Mouse (Mus musculus): ENCODE results near the gene Hs2st1. TPM values are rescaled to one million over a fixed set of nuclear protein-coding genes. Genes with fewer than 3 reads are reported as not detected.
A peak's percentile ranks its signal among the peaks of the same experiment; 100 is the strongest.

Hs2st1 gene
- polyA plus RNA-seq, 1 experiment from 2014 or later: 6.2 TPM

DNA sequence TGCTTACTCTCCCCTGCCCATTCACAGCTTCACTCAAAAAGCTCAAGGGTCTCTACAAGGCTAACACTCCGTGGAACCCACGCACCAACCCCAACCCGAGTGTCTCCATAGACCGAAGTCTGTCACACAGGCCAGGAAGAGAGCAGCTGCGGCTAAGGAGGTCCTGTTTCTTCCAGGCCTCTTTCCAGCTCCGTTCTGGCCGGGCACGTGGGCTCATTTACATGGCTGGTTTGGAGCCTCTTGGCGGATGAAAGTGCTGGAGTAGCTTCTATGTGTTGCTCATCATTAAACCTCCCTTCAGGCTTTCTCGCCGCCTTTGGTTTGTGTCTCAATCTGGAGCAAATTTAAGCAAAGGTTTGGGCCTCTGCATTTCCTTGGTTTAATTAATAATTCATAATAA lies 164.7 kb downstream of the Hs2st1 start:
- H3K36me3 ChIP-seq (ENCODE audit: control insufficient read depth, insufficient read depth, low read length): no peaks in the 10 kb centered on the region
- no peaks in the 10 kb centered on the region for H3K9me3 ChIP-seq (ENCODE audit: control insufficient read depth, low read length)
- H3K4me3 ChIP-seq (ENCODE audit: low read length): no peak overlapping the region
- no peaks in the 10 kb centered on the region for H3K27me3 ChIP-seq (replicated peaks; ENCODE audit: control insufficient read depth, insufficient read depth, low read length)
- no peak overlapping the region for H3K27ac ChIP-seq (ENCODE audit: low read length)
- no peak overlapping the region for H3K4me2 ChIP-seq (ENCODE audit: low read depth, low read length)
- no peak overlapping the region for H3K9ac ChIP-seq (ENCODE audit: low read depth, low read length)
- 70% methylated on average over 11 of the region's 11 CpGs for WGBS
- H3K4me1 ChIP-seq (ENCODE audit: control insufficient read depth, insufficient read depth, low read length): no peaks in the 10 kb centered on the region
- no peak for ATAC-seq

DNA sequence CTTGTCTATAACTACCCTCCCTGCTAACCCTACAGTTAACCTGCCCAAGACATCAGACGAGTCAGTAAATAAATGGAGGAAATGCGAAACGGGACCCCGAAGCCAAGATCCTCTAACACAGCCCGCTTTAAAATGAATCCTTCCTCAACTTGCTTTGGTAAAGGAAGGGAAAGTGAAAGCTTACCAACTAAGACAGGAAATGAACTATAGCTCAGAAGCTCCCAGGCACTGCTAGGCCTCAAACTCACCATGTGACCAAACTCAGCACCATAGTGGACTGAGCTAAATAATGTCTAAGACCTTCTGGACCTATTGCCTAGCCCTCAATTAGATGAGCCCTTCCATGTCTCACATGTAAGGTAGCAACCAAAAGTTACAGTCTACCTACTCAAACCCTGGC lies 168.7 kb downstream of the Hs2st1 start:
- Histone ChIP-seq H3K27ac (ENCODE audit: low read length) (no peak overlapping the region), H3K4me2 (ENCODE audit: low read depth, low read length) (no peak overlapping the region), H3K9me3 (ENCODE audit: control insufficient read depth, low read length) (no peaks in the 10 kb centered on the region), H3K36me3 (ENCODE audit: control insufficient read depth, insufficient read depth, low read length) (no peaks in the 10 kb centered on the region), H3K4me1 (ENCODE audit: control insufficient read depth, insufficient read depth, low read length) (peaks cover 3% of the 10 kb centered on the region; the same call in 1 of the 2 replicates), H3K4me3 (ENCODE audit: low read length) (no peak overlapping the region), H3K9ac (ENCODE audit: low read depth, low read length) (no peak overlapping the region), H3K27me3 (replicated peaks; ENCODE audit: control insufficient read depth, insufficient read depth, low read length) (no peaks in the 10 kb centered on the region)
- WGBS: 71% methylated on average over 5 of the region's 5 CpGs
- ATAC-seq: no peak

DNA sequence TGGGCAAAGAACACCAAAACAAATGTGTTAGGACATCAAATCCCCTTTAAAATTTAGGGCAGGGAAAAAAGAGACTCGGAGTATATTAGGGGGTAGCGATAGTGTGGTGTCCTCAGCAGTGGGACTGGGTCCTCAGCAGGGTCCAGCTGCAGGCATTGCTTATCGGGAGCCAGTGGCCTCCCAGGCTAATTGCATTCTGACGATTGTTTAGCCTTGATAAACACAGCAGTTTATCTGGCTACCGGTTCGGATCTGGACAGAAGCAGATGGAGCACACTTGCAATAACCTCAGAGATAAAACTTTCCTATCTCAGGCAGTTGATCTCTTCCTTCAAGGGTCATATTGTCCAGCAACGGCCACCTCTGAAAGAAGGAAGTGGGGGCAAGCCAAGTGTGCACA lies 169.1 kb downstream of the Hs2st1 start:
- no peak overlapping the region for H3K27ac ChIP-seq (ENCODE audit: low read length)
- H3K27me3 ChIP-seq (replicated peaks; ENCODE audit: control insufficient read depth, insufficient read depth, low read length): no peaks in the 10 kb centered on the region
- no peaks in the 10 kb centered on the region for H3K9me3 ChIP-seq (ENCODE audit: control insufficient read depth, low read length)
- no peak for ATAC-seq
- no peaks in the 10 kb centered on the region for H3K36me3 ChIP-seq (ENCODE audit: control insufficient read depth, insufficient read depth, low read length)
- no peak overlapping the region for H3K4me3 ChIP-seq (ENCODE audit: low read length)
- WGBS: 32% methylated on average over 7 of the region's 7 CpGs
- H3K9ac ChIP-seq (ENCODE audit: low read depth, low read length): no peak overlapping the region
- peaks cover 3% of the 10 kb centered on the region; the same call in 1 of the 2 replicates for H3K4me1 ChIP-seq (ENCODE audit: control insufficient read depth, insufficient read depth, low read length)
- no peak overlapping the region for H3K4me2 ChIP-seq (ENCODE audit: low read depth, low read length)

GRCm38 (mm10) chr3:144400374-144400773 lies 169.6 kb downstream of the Hs2st1 start:
- no peak for ATAC-seq
- Histone ChIP-seq H3K27ac (ENCODE audit: low read length) (no peak overlapping the region), H3K4me3 (ENCODE audit: low read length) (no peak overlapping the region), H3K36me3 (ENCODE audit: control insufficient read depth, insufficient read depth, low read length) (no peaks in the 10 kb centered on the region), H3K4me2 (ENCODE audit: low read depth, low read length) (no peak overlapping the region), H3K9me3 (ENCODE audit: control insufficient read depth, low read length) (no peaks in the 10 kb centered on the region), H3K9ac (ENCODE audit: low read depth, low read length) (no peak overlapping the region), H3K4me1 (ENCODE audit: control insufficient read depth, insufficient read depth, low read length) (peaks cover 3% of the 10 kb centered on the region; the same call in 1 of the 2 replicates), H3K27me3 (replicated peaks; ENCODE audit: control insufficient read depth, insufficient read depth, low read length) (no peaks in the 10 kb centered on the region)
- 50% methylated on average over 8 of the region's 8 CpGs for WGBS

- peak; percentile 84 for ATAC-seq
- Histone ChIP-seq H3K27ac (ENCODE audit: low read length) (no peak overlapping the region), H3K9me3 (ENCODE audit: control insufficient read depth, low read length) (no peaks in the 10 kb centered on the region), H3K27me3 (replicated peaks; ENCODE audit: control insufficient read depth, insufficient read depth, low read length) (no peaks in the 10 kb centered on the region), H3K9ac (ENCODE audit: low read depth, low read length) (no peak overlapping the region), H3K4me1 (ENCODE audit: control insufficient read depth, insufficient read depth, low read length) (peaks cover 3% of the 10 kb centered on the region; the same call in 1 of the 2 replicates), H3K36me3 (ENCODE audit: control insufficient read depth, insufficient read depth, low read length) (no peaks in the 10 kb centered on the region), H3K4me2 (ENCODE audit: low read depth, low read length) (peak overlapping the region; percentile 36), H3K4me3 (ENCODE audit: low read length) (peak overlapping the region; percentile 15; the same call in 1 of the 2 replicates)
- WGBS: 38% methylated on average over 21 of the region's 21 CpGs
Measured at GRCm38 (mm10) chr3:144399358-144400096, 170.5 kb downstream of the Hs2st1 start.

GRCm38 (mm10) chr3:144398166-144398565 lies 171.8 kb downstream of the Hs2st1 start:
- WGBS: 82% methylated on average over 7 of the region's 7 CpGs
- H3K4me3 ChIP-seq (ENCODE audit: low read length): no peak overlapping the region
- no peak overlapping the region for H3K27ac ChIP-seq (ENCODE audit: low read length)
- H3K4me1 ChIP-seq (ENCODE audit: control insufficient read depth, insufficient read depth, low read length): peaks cover 3% of the 10 kb centered on the region; the same call in 1 of the 2 replicates
- no peaks in the 10 kb centered on the region for H3K9me3 ChIP-seq (ENCODE audit: control insufficient read depth, low read length)
- ATAC-seq: no peak
- no peaks in the 10 kb centered on the region for H3K36me3 ChIP-seq (ENCODE audit: control insufficient read depth, insufficient read depth, low read length)
- H3K27me3 ChIP-seq (replicated peaks; ENCODE audit: control insufficient read depth, insufficient read depth, low read length): no peaks in the 10 kb centered on the region
- no peak overlapping the region for H3K9ac ChIP-seq (ENCODE audit: low read depth, low read length)
- H3K4me2 ChIP-seq (ENCODE audit: low read depth, low read length): no peak overlapping the region

DNA sequence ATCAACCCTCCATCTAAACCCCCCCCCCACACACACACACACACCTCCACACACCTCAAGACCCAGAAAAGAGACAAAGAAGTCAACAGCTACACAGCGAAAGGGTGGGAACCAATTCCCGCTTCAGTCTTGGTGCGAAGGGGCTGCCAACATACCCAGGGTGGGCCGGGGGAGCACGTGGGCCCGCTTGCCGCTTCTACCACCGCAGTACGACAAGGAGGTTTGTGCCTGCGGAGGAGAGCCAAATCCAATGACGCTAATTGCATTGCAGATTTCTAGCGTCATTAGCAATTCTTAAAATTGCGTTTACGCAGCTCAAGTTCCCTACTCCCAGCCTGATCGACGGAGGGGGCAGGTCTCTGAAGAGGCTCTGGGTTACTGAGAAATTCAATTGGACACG lies 173.5 kb downstream of the Hs2st1 start:
- H3K4me1 ChIP-seq (ENCODE audit: control insufficient read depth, insufficient read depth, low read length): peaks cover 3% of the 10 kb centered on the region; the same call in 1 of the 2 replicates
- no peaks in the 10 kb centered on the region for H3K9me3 ChIP-seq (ENCODE audit: control insufficient read depth, low read length)
- no peak overlapping the region for H3K9ac ChIP-seq (ENCODE audit: low read depth, low read length)
- no peaks in the 10 kb centered on the region for H3K36me3 ChIP-seq (ENCODE audit: control insufficient read depth, insufficient read depth, low read length)
- H3K4me3 ChIP-seq (ENCODE audit: low read length): no peak overlapping the region
- 67% methylated on average over 17 of the region's 17 CpGs for WGBS
- no peak for ATAC-seq
- no peaks in the 10 kb centered on the region for H3K27me3 ChIP-seq (replicated peaks; ENCODE audit: control insufficient read depth, insufficient read depth, low read length)
- no peak overlapping the region for H3K27ac ChIP-seq (ENCODE audit: low read length)
- no peak overlapping the region for H3K4me2 ChIP-seq (ENCODE audit: low read depth, low read length)

DNA sequence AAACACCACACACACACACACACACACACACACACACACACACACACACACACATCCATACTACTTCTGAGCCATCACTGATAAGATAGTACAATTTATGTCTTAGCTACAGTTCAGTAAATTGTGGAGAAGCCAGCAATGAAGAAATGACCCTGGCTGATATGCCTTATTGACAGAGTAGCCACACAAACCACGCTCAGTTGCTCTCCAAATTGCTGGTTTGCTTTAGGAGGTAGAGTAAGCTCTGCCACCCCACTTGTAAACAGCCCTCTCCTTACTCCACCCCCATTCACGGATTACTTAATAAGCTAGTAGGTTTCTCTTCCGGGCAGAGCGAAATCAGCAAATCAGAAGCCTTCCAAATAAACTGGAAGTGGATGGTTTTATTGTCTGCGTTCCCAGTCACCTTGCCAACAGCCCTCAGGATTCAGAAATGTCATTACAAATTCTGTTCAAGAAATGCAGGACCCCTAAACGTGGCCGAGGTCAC lies 175.5 kb downstream of the Hs2st1 start:
- H3K36me3 ChIP-seq (ENCODE audit: control insufficient read depth, insufficient read depth, low read length): no peaks in the 10 kb centered on the region
- no peak for ATAC-seq
- no peak overlapping the region for H3K4me3 ChIP-seq (ENCODE audit: low read length)
- no peak overlapping the region for H3K4me2 ChIP-seq (ENCODE audit: low read depth, low read length)
- H3K4me1 ChIP-seq (ENCODE audit: control insufficient read depth, insufficient read depth, low read length): peaks cover 2% of the 10 kb centered on the region; the same call in 1 of the 2 replicates
- no peak overlapping the region for H3K9ac ChIP-seq (ENCODE audit: low read depth, low read length)
- no peaks in the 10 kb centered on the region for H3K27me3 ChIP-seq (replicated peaks; ENCODE audit: control insufficient read depth, insufficient read depth, low read length)
- no peak overlapping the region for H3K27ac ChIP-seq (ENCODE audit: low read length)
- no peaks in the 10 kb centered on the region for H3K9me3 ChIP-seq (ENCODE audit: control insufficient read depth, low read length)
- 53% methylated on average over 7 of the region's 7 CpGs for WGBS

- Histone ChIP-seq H3K9me3 (ENCODE audit: control insufficient read depth, low read length) (no peaks in the 10 kb centered on the region), H3K4me2 (ENCODE audit: low read depth, low read length) (no peak overlapping the region), H3K27ac (ENCODE audit: low read length) (no peak overlapping the region), H3K4me3 (ENCODE audit: low read length) (no peak overlapping the region), H3K27me3 (replicated peaks; ENCODE audit: control insufficient read depth, insufficient read depth, low read length) (no peaks in the 10 kb centered on the region), H3K4me1 (ENCODE audit: control insufficient read depth, insufficient read depth, low read length) (no peaks in the 10 kb centered on the region), H3K9ac (ENCODE audit: low read depth, low read length) (no peak overlapping the region), H3K36me3 (ENCODE audit: control insufficient read depth, insufficient read depth, low read length) (no peaks in the 10 kb centered on the region)
- ATAC-seq: no peak
- 70% methylated on average over 4 of the region's 4 CpGs for WGBS
Measured at GRCm38 (mm10) chr3:144386446-144386845, 183.5 kb downstream of the Hs2st1 start.
